Mouse (Mus musculus) limb, embryonic 14.5 days (tissue): ENCODE measurements around the gene Dnah5. TPM values are rescaled to one million over a fixed set of nuclear protein-coding genes. Genes with fewer than 3 reads are reported as not detected.

Experiments used
- ATAC-seq: fragments of 200-750 bp; cut with Nextera tagmentation; 2 replicates; pipeline ENCODE4 v1.8.0; 2017; ENCODE audit warnings: low read depth, moderate number of reproducible peaks, moderate TSS enrichment; ENCODE audit not compliant: low FRiP score
- DNase-seq: peaks from one replicate; pipeline ENCODE4 v3.0.0-alpha.2; 2015; ENCODE audit warnings: low spot score
- H3K27ac ChIP-seq: fragments of 300-500 bp; sonication (generic); replicated peaks from 2 replicates; pipeline ENCODE4 v1.5.1; 2014; ENCODE audit warnings: low read depth, mild to moderate bottlenecking, low read length, moderate library complexity, mixed read lengths
- H3K27me3 ChIP-seq: fragments of 300-500 bp; sonication (generic); 2 replicates; pipeline ENCODE4 v1.6.1; 2014; ENCODE audit warnings: low read length, mixed read lengths; ENCODE audit not compliant: control insufficient read depth, insufficient read depth
- H3K36me3 ChIP-seq: fragments of 300-500 bp; sonication (generic); 2 replicates; pipeline ENCODE4 v1.6.1; 2014; ENCODE audit warnings: mild to moderate bottlenecking, low read length, moderate library complexity, mixed read lengths; ENCODE audit not compliant: control insufficient read depth, insufficient read depth
- H3K4me1 ChIP-seq: fragments of 300-500 bp; sonication (generic); 2 replicates; pipeline ENCODE4 v1.6.1; 2014; ENCODE audit warnings: antibody characterized with exemption, low read length, mixed read lengths; ENCODE audit not compliant: control insufficient read depth, insufficient read depth
- H3K4me2 ChIP-seq: fragments of 300-500 bp; sonication (generic); replicated peaks from 2 replicates; pipeline ENCODE4 v1.6.1; 2014; ENCODE audit warnings: low read depth, mild to moderate bottlenecking, low read length, moderate library complexity; ENCODE audit not compliant: severe bottlenecking
- H3K4me3 ChIP-seq: fragments of 300-500 bp; sonication (generic); replicated peaks from 2 replicates; pipeline ENCODE4 v1.5.1; 2014; ENCODE audit warnings: low read length
- H3K9ac ChIP-seq: fragments of 300-500 bp; sonication (generic); 2 replicates; pipeline ENCODE4 v1.6.1; 2014; ENCODE audit warnings: mild to moderate bottlenecking, low read depth, low read length, moderate library complexity; ENCODE audit not compliant: severe bottlenecking
- H3K9me3 ChIP-seq: fragments of 300-500 bp; sonication (generic); 2 replicates; pipeline ENCODE4 v1.6.1; 2016; ENCODE audit warnings: low read length; ENCODE audit not compliant: control insufficient read depth
- POLR2A ChIP-seq: fragments of 200-500 bp; IDR thresholded peaks from 2 replicates; pipeline ENCODE4 v1.8.0; 2012; ENCODE audit warnings: inconsistent platforms, mild to moderate bottlenecking, moderate library complexity, borderline replicate concordance; ENCODE audit not compliant: insufficient read depth, insufficient read length; ENCODE audit errors: extremely low read depth
- WGBS: fragments of 180-500 bp; shearing (Covaris S2); extraction: QIAGEN DNeasy Blood & Tissue Kit; methylation state at CpG from one replicate; pipeline ENCODE4 v1.1.7; 2014; 5-methylcytosine and 5-hydroxymethylcytosine counted together
- polyA plus RNA-seq, 2 experiments: library from polyadenylated mRNA; depleted of rRNA in 1 of 2; stranded (reverse) in 1 of 2; unstranded in 1 of 2; fragments of >200 nt; fragmentation: Nextera tagmentation in 1 of 2; extraction: Ambion mirVana in 1 of 2; gene quantifications; 2 replicates each; pipeline versions ENCODE4 v1.2.1 to v1.2.3; 2012 to 2014

Dnah5 gene
- polyA plus RNA-seq, 2 experiments: 0.05 to 0.10 TPM

DNA sequence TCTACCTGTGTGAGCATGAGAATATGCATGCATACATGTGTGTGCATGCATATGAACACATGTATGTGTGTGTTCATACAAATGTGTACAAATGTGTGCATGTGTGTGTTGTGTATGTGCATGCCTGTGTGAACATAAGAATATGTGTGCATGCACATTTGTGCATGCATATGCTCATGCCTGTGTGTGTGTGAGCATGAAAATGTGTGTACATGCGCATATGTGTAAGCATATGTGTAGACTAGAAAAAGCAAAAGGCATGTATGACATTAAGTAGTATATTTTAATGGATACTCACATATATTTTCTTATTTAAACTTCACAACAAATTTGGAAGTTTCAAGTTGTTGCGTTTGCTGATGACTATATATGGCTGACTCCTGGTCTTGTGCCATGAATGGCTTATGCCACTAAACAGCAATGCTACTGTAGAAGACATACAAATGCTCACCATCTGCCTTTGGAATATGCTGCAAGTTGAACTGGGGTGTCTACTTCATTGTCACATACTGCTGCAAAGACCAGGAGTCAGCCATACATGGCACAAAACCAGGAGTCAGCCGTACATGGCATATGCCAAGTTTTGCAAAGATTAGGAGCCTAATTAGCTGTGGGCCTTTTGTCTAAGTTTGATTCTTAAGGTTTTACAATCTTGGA is 263.2 kb downstream of the Dnah5 start:
- H3K4me3 ChIP-seq: no peak overlapping the region
- no peak for ATAC-seq
- WGBS: 90% methylated on average over 3 of the region's 3 CpGs
- no peak overlapping the region for H3K9ac ChIP-seq
- DNase-seq: no peak
- no peak for TF ChIP-seq POLR2A
- no peak overlapping the region for H3K27ac ChIP-seq
- no peaks in the 10 kb centered on the region for H3K36me3 ChIP-seq
- no peak overlapping the region for H3K4me2 ChIP-seq
- H3K9me3 ChIP-seq: no peaks in the 10 kb centered on the region
- no peaks in the 10 kb centered on the region for H3K27me3 ChIP-seq
- no peaks in the 10 kb centered on the region for H3K4me1 ChIP-seq

DNA sequence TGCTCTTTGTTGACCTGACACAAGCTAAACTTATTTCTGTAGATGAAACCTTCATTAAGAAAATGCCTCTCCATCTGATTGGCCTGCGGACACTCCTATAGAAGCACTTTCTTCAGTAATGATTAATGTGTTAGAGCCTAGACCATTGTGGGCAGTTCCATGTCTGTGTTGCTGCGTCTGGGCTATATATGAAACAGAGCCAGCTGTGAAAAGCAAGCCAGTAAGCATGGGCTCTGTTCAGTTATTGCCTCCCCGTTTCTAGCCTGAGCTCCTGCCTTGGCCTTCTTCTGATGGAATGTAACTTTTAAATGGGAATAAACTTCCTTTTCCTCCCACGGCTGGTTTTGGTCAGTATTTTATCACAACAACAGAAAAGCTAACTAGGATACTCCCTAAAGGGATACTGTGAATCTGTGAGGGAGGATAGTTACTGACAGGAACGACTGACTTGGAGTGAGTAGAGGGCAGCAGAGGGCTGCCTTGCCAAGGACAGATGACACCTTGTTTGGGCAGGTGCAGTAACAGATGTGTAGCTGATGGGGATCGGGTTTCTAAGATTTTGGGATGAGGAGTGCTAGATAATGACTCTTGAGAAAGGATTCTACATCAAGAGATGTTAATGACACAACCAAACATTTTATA is 270.3 kb downstream of the Dnah5 start:
- no peaks in the 10 kb centered on the region for H3K27me3 ChIP-seq
- no peak overlapping the region for H3K4me3 ChIP-seq
- no peak overlapping the region for H3K27ac ChIP-seq
- no peaks in the 10 kb centered on the region for H3K36me3 ChIP-seq
- ATAC-seq (no peak), DNase-seq (no peak)
- no peaks in the 10 kb centered on the region for H3K9me3 ChIP-seq
- no peak overlapping the region for H3K9ac ChIP-seq
- TF ChIP-seq POLR2A: no peak
- whole genome bisulfite sequencing: 64% methylated on average over 6 of the region's 6 CpGs
- H3K4me2 ChIP-seq: no peak overlapping the region
- no peaks in the 10 kb centered on the region for H3K4me1 ChIP-seq

DNA sequence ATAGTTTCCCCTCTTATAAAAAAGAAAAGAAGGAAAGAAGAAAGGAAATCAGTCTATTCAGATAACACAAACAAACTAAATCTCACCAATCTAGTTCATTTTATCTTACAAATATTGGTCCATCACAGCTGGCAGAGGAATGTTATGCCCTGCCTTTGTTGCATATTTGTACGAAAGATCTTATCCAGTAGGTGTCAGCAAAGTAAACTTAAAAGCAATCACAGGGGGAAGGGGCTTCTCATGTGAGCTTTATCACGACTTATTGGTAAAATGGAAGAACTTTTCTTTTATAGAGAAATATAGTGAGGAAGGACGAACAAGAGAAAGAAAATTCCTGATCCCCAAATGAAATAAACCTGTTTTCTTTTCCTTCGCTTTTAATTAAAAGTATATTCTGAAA is 299.3 kb downstream of the Dnah5 start:
- no peak for DNase-seq
- 56% methylated on average over 4 of the region's 4 CpGs for WGBS
- no peak for ATAC-seq
- no peak for TF ChIP-seq POLR2A
- no peaks in the 10 kb centered on the region for H3K9me3 ChIP-seq
- H3K9ac ChIP-seq: no peak overlapping the region
- no peaks in the 10 kb centered on the region for H3K4me1 ChIP-seq
- no peak overlapping the region for H3K27ac ChIP-seq
- no peaks in the 10 kb centered on the region for H3K36me3 ChIP-seq
- no peak overlapping the region for H3K4me3 ChIP-seq
- H3K4me2 ChIP-seq: no peak overlapping the region
- H3K27me3 ChIP-seq: no peaks in the 10 kb centered on the region

DNA sequence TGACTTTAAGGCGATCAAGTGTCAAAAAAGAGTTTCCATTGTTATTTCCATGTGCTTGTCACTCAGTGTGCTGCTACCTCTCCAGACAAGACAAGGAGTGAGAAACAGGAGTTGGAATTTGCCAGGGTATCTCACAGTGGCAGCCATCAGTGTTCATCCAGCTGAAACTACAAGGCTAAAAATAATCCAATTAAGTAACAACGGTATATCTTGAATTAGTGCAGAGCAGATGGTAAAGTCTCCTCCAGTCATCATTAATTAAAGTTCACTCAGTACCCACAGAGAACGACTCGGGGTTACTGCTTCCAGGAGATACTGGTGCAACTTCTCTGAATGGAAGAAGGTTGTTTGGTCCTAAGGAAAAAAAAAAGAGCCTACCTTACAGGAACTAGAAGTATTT is 311.6 kb downstream of the Dnah5 start:
- Histone ChIP-seq H3K9ac (no peak overlapping the region), H3K9me3 (no peaks in the 10 kb centered on the region), H3K4me3 (no peak overlapping the region), H3K27ac (no peak overlapping the region), H3K36me3 (no peaks in the 10 kb centered on the region), H3K4me2 (no peak overlapping the region), H3K27me3 (no peaks in the 10 kb centered on the region), H3K4me1 (no peaks in the 10 kb centered on the region)
- TF ChIP-seq POLR2A: no peak
- WGBS: 56% methylated on average over 4 of the region's 4 CpGs
- ATAC-seq (no peak), DNase-seq (no peak)

Other genes with a start within 250 kb of the Dnah5 start
- gene Trio, start 177.9 kb upstream of the Dnah5 start, polyA plus RNA-seq (2012; rRNA removed): 230 and 262 TPM in 2 replicates
- gene Trio, start 177.9 kb upstream of the Dnah5 start, polyA plus RNA-seq (2014; fragmentation: Nextera tagmentation; extraction: Ambion mirVana): 78.7 and 86.7 TPM in 2 replicates